Mouse (Mus musculus) mouse embryonic stem cell (cell line): ENCODE measurements around the gene Zyx.

Experiments used
- in situ Hi-C, 2 experiments: fragments of 300-500 bp; cut with MboI; formaldehyde crosslinking; loops; 1 replicate in 1 of 2; 3 replicates in 1 of 2; pipeline ENCODE4 v1.14.3; 2019 to 2020; ENCODE audit warnings: low sequenced_read_pairs in 2 of 2, low pct_unique_long_range_greater_than_20kb in 1 of 2, mixed read lengths in 1 of 2; ENCODE audit not compliant: unreplicated experiment in 1 of 2

Zyx gene

DNA sequence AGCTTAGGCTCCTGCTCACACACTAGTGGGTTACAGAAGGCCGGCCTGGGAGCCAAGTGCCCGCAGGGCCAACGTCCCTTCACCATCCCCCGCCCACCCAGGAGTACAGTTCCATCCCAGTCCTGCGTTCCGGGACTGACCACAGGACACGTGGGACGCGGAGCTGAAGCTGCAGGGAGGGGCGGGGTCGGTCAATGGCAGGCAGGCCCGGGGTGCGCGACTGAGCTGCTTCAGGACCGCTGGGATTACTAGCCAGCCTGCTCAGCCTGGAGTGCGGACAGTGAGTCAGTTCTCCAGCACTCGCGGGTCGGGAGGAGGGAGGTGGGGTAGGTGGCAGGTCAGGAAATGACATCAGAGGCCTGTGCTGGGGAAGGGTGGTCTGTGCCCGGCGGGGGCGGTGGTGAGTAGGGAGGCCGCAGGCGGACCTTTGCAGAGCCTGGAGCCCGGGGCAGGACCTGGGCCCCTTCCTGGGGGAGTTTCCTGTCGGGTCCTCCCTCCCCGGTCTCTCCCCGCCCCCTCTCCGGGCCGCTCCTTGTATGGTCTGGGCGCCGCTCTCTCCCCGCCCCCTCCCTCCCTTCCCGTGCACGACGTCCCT lies at the start of gene Zyx:
Gene Zyx (plus strand): TSS at position 205 of the 595 bp plus-strand sequence.
- in situ Hi-C loops, result no loop called here

DNA sequence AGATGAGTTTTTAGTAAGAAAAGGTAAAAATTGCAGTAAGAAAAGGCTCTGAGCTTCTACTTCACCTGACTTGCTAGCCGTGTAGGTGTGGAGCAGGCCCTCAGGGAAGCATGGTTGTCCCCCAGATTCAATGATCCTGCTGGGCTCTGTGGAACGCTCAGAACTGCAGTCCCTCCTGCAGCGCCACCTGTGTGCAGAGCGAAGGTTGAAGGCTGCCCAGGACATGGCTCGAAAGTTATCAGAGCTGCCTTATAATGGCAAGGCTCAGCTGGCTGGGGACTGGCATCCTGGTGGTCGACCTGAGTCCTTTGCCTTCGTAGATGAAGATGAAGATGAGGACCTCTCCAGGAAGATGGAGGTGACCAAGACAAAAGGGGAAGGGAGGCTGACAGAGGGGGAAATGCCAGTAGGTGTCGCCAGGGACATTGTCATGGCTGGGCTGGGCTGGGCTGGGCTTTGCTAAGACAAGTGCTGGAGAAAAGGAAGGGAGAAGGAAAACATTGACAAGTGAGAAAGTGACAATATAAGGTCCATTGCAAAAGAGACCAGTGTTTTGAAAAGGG lies 39.5 kb upstream of the Zyx start:
- in situ Hi-C loops, result no loop called here

DNA sequence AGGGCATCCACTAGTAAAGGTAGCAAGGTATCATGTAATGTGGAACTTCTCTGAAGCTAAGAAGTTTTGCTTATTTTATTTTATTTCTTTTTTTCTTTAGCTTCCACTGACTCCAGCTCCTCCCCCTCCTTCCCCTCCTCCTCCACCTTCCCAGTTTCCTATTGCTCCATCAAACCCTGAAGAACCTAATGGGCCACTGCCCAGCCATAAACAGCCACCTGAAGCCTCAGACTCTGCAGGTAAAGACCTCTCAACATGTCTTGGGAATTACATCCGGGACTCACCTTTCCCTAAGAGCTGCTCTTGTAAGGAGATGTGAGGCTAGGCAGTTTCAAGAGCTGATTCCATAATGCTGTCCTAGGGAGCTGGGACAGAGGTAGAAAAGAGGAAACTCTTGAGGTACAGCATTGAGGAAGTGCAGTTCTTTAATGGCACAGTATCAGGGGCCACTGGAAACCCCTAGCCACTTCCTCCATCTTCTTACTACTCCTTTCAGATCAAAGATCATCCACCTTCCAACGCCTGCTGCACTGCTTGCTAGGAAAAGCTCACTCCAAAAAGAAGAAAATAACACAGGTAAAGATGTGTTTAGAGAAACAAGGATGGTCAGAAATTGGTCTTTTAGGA lies 38.9 kb upstream of the Zyx start:
- in situ Hi-C loops, result no loop called here

DNA sequence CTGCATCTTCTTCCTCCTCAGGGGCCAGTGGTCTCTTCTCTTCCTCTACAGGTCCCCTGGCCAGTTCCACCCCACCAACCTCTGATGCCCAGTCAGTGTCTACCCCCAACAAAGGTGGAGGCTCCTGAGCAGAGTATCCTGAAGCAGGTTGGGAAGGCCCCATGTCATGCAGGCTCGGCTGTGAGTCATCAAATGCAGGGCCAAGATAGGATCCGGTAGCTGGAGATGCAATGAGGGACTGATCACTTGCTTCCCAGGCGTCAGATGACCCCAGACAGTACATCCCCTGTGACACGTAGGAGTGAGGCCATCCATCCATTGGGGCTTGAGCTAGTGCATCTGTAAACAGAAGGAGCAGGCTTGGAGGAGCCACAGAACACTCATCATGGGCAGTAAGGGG lies 31.1 kb upstream of the Zyx start:
- in situ Hi-C loops, result no loop called here

DNA sequence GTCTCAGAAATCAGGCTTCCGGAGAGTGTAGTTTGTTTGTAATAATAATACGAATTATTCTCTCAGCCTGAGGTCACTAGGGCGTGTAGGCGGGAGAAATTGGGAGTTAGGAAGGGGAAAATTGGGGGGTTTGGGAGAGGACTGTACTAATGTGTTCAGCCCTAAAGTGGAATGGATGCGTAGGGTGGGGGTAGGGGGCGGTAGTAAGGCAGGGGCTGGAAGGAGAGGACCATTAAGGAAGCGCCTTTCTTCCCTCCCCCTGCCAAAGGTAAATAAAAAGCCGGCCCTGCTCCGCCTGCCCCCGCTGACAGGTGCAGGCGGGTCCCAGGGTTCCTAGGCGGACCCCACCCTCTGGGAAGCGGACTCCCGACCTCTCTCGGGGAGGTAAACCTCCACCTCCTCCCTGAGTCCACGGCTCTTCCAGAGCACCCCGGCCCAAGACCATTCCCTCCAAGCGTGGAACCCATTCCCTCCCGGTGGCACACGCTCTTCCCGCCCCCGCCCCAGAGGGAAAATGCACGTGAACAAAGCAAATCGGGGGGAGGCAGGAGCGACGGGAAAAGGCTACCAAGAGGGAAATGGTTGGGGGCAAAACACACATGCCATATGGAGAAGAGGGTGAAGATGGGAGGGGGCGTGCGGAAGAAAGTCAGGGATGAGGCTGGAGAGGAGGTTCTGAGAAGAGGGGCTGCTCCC lies 25.9 kb upstream of the Zyx start:
- in situ Hi-C loops, result no loop called here

DNA sequence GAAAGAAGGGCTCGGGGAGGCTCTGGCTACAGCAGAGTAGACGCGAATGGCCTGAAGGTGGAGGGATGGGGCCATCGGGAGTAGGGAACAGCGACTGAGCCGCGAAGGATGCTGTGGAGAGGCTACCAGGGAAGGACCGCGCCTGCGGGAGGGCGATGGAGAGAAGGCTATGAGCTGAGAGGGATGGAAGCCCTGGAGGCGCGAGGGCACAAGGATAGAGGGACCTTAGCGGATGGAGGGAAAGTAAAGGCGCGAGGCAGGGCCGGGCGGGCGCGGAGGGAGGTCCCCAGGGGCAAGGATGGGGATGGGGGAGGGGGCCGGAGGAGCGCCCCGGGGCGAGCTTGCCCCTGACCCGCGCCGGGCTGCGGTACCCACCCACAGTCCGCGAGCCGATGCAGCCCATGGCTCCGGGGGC lies 25.4 kb upstream of the Zyx start:
- in situ Hi-C loops, result no loop called here

DNA sequence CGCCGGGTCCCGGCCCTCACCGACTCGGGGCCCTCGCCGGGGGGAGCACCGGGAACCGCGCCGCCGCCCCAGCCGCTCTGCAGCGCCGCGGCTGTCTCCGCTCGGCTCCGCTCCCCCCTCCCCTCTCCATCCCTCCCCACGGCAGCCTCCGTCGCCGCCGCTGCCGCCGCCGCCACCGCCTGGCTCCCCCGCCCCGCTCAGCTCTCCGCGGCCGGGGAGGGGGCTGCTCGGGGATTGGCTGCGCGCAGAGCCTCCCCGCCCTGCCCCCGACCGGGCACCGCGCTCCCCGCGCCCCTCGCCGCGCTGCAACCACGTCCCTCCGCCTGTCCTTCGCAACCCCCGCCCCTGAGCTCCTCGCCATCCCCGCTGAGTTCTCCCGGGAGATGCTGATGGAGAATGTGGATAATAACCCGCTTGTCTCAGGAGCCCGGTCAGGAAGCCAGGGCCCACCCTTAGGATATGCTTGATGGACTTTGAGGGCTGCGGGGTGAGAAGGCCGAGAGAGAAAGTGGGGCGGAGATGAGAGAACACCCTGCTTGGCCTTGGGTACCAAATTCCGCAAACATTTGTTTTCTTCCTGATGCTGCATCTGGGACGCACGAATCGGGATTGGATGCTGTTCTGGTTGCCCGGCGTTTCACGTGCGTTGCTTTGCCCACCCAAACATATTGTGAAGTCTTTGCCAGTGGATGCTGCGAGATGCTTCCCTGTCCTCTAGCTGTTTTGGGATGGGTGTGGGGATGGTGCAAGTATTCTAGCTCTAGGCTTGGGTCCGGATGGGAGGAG lies 24.8 kb upstream of the Zyx start, which contains the start of gene Fam131b:
Gene Fam131b (minus strand): TSS at position 162 of the 786 bp plus-strand sequence.
- in situ Hi-C loops, result no loop called here

DNA sequence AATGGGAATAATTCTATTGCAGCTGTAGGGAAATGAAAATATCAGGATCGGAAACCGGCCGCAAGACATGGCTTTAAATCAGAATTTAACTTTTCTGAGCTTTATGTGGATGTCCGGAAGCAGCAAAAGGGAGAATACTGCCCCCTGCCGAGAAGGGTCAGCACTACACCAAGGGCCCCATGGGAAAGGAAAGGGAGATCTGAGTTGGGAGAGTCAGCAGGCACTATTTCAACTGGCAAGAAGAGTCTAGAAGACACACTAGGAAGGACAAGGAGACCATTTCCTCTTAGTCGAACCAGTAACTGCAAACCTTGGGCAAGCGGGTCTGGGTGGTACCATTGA lies 24.2 kb upstream of the Zyx start:
- in situ Hi-C loops, result no loop called here

DNA sequence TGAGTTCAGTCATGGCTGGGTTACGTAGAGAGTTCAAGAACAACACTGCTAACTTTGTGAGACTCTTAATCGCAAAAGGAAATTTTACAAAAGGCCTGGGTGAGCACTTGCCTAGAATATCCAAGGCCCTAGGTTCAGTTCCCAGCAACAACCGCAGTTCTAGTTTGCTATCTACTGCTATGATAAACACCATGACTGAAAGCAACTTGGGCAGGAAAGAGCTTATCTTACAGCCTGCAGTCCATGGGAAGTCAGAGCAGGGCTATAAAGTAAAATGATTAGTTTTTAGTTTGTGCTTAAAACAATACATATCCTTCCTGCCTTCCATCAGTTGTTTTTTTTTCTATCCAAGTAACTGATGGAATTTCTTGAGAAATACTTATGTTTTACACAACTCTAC lies 22.9 kb upstream of the Zyx start:
- in situ Hi-C loops, result no loop called here

DNA sequence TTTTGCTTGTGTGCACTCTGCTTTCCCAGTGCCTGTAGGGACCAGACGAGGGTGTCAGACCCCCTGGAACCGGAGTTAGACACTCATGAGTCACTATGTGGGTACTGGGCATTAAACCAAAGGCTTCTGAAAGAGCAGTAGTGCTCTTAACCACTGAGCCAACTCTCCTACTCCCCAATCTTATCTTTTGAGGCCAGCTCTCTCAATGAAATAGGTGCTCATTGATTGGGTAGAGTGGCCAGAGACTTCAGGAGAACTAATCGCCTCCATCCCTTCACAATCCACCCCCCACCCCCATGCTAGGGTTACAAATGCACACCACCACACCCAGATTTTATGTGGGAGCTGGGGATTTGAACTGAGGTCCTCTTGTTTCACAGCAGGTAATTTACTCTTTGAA lies 20.7 kb upstream of the Zyx start:
- in situ Hi-C loops, result no loop called here

DNA sequence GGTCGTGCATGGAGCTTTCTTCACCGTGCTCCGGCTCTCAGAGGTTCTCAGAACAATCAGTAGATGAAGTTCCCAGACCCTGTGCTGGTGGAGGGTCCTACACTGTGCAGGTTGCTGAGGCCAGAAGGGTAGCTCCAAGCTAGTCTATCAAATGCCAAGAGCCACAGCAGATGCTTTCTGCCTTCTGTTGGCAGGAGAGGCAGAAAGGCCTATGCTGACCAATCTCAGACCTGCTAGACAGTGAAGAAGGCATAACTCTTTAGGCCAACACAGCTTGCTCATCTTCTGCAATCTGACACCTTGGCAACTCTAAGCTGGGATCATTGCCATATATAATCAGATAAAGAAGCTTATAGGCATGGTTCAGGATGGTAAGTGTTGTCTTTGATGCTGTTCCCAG lies 19.2 kb upstream of the Zyx start:
- in situ Hi-C loops, result no loop called here

DNA sequence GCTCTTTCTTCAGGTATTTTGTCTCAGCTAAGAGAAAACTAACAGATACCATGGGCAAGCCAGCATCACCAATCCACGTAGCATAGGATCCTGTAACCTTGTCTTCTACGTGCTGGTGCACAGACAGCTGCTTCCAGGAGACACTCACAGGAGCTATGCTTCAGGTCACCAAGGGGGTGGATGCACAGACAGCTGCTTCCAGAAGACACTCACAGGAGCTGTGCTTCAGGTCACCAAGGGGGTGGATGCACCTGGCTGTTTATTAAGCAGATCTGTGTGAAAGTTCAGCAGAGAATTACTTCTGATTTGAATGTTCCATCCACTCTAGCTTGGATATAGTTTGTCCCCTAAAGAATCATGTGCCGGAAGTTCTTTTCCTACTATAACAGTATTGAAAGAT lies 18.5 kb upstream of the Zyx start:
- in situ Hi-C loops, result no loop called here

DNA sequence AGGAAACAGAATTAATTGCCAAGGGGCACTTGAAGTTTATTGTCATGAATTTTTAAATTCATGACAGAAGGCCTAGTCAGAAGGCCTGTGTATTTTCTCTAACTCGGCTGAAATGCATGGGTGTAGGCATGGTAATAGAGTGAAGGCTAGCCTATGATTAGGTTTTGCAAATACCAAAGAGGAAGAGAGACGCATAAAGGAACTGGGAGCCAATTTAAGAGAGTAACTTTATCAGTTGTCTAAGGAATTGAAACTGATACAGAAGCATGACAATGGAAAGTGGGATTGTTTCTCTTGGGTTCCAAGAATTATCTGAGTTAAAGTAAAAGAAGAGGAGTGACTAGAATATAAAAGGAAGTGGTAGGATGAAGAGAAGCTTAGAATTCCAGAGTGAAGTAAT lies 10.2 kb upstream of the Zyx start:
- in situ Hi-C loops, result no loop called here

DNA sequence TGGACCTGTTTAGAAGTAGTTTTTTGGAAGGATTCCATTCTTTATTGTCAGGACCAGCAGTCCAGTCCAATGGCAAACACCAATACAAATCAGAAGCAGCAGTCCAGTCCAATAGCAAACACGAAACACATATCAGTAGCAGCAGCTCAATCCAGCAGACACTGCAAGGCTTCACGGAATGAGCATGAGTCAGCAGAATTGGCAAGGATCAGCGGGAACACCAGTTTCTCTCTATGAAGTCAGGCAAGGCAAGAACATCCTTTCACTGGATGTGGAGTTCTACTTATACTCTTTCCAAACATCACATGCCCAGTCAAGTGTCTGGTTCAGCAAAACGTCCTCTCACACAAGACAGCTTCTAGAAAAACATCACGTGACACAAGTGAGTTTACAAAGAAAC lies 9.4 kb upstream of the Zyx start:
- in situ Hi-C loops, result no loop called here

DNA sequence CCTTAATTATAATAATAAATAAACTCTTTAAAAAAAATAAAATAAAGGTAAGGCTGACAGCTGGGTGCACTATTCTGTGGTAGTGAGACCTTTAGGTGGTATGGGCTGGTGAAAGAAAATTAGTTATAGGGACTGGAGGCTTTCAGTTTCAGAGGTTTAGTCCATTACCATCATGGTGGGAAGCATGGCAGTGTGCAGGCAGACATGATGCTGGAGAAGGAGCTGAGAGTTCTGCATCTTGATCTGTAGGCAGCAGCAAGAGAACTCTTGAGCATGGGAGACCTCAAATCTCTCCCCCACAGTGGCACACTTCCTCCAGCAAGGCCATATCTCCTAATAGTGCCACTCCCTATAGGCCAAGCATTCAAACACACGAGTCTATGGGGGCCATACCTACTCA lies 7.3 kb upstream of the Zyx start:
- in situ Hi-C loops, result no loop called here

DNA sequence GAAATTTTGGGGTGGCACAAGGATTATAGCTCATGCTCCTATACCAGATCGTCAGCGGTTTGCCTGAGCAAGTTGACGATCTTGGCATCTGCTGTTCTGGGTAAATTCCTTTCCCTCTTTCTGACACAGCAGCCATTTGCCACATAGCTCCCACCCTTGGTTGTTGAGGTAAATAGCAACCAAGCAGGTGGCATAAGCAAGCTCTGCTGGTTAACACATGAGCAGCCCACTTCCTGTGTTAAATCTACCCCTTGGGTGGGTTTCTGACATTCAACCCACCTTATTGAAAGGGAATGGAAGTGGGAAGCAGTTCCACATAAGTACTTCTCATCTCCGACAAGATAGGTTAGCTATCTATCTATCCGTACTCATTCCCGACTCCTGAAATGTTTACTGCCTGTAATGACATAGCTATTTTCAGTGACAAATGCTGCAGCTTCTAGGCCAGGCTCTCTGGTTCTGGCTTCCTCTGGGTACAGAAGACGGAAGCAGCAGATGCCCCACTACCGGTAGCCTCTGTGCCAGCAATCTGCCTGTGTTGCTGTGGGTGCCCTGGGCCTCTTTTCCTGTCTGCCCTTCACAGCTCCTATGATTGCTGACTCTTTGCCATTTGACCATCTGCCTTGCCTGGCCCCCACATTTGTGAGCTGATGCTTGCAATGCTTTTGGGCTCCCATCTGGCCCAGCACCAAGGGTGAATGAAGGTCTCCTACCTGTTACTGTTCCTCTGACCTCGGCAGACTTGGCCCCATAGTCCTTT lies 5.9 kb upstream of the Zyx start:
- in situ Hi-C loops, result no loop called here

DNA sequence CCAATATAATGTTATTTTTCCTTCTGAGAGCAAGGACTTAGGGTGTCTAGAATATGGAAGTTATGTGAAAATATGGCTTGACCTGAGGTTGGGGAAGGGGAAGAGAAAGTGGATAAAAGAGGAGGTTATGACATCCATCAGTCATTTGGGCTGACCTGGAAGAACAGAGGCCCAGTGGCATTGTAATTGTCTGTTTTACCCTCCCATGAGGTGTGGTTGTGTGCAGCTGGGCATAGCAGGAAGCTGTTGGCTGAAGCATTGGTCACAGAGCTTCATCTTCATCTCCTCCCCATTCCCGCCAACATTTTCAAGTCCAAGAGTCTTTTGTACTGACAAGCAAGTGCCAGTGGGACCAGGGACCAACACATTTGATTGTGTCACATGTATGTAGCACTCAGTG lies 5.2 kb upstream of the Zyx start:
- in situ Hi-C loops, result no loop called here

DNA sequence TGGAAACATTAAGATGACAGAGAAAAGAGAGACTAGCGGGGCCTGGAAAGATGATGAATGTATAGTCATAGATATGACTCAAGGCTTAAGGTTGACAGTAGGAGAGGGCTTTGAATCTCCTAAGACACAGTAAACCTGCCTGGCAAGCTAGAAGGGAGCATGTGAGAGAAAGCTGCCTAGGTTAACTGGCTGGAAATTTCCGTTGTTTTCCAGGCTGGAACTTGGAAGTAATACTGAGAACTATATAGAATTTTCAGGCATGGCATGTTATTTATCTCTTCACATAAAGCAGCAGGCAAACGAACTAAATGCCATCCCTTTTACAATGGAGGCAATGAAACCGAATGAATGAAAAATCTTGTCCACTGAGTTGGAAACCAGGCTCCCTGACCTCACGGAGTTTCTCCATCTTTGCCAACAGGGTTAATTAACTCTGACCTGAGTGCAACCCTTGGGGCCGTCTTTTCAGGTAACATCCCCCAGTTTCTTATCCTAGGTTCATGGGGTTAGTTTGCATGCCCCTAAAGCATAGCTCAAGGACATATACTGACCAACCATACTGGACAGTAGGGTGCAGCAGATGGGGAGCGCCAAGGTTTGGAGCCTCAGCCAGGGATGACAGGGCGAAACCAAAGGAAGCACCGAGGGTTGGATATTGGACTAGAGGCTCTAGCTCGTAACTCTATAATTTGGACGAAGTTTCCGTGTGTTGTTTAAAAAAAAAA lies 987 bp upstream of the Zyx start:
- in situ Hi-C loops, result no loop called here
